Mouse (Mus musculus) intestine, postnatal 0 days (tissue): Measurements from ENCODE around the gene Itk. TPM values are rescaled to one million over a fixed set of nuclear protein-coding genes. Genes with fewer than 3 reads are reported as not detected.
"Not testable (repeated sequence)": the region's sequence is repeated elsewhere in the genome, so short reads cannot be mapped to it uniquely, and the experiment has no call there.

Source experiments
- ATAC-seq: fragments of 200-750 bp; cut with Nextera tagmentation; 2 replicates; pipeline ENCODE4 v1.8.0; 2017; ENCODE audit warnings: mild to moderate bottlenecking, moderate TSS enrichment, moderate library complexity
- H3K27ac ChIP-seq: fragments of 300-500 bp; sonication (generic); 2 replicates; pipeline ENCODE4 v1.5.1; 2014; ENCODE audit warnings: mild to moderate bottlenecking, low read depth, low read length, moderate library complexity
- H3K27me3 ChIP-seq: fragments of 300-500 bp; sonication (generic); replicated peaks from 2 replicates; pipeline ENCODE4 v1.6.1; 2014; ENCODE audit warnings: low read length, mixed read lengths; ENCODE audit not compliant: control insufficient read depth, insufficient read depth
- H3K36me3 ChIP-seq: fragments of 300-500 bp; sonication (generic); 2 replicates; pipeline ENCODE4 v1.6.1; 2014; ENCODE audit warnings: mild to moderate bottlenecking, moderate library complexity; ENCODE audit not compliant: control insufficient read depth, insufficient read depth
- H3K4me1 ChIP-seq: fragments of 300-500 bp; sonication (generic); replicated peaks from 2 replicates; pipeline ENCODE4 v1.6.1; 2014; ENCODE audit warnings: antibody characterized with exemption, low read length, mixed read lengths; ENCODE audit not compliant: control insufficient read depth, insufficient read depth
- H3K4me2 ChIP-seq: fragments of 300-500 bp; sonication (generic); replicated peaks from 2 replicates; pipeline ENCODE4 v1.6.1; 2014; ENCODE audit warnings: low read depth, mild to moderate bottlenecking, moderate library complexity
- H3K4me3 ChIP-seq: fragments of 300-500 bp; sonication (generic); 2 replicates; pipeline ENCODE4 v1.5.1; 2014; ENCODE audit warnings: low read depth, low read length
- H3K9ac ChIP-seq: fragments of 300-500 bp; sonication (generic); 2 replicates; pipeline ENCODE4 v1.6.1; 2014; ENCODE audit warnings: mild to moderate bottlenecking, low read depth, low read length
- H3K9me3 ChIP-seq: fragments of 300-500 bp; sonication (generic); 2 replicates; pipeline ENCODE4 v1.6.1; 2016; ENCODE audit warnings: mixed run types; ENCODE audit not compliant: control insufficient read depth
- CTCF ChIP-seq: sonication (generic); IDR thresholded peaks from 2 replicates; pipeline ENCODE4 v1.5.1; 2016; ENCODE audit warnings: low read depth, mild to moderate bottlenecking, control low read depth, antibody characterized with exemption, moderate library complexity
- WGBS: fragments of 180-500 bp; shearing (Covaris S2); extraction: QIAGEN DNeasy Blood & Tissue Kit; methylation state at CpG from one replicate; pipeline ENCODE4 v1.1.7; 2014; 5-methylcytosine and 5-hydroxymethylcytosine counted together
- polyA plus RNA-seq: library from polyadenylated mRNA; unstranded; fragments of >200 nt; fragmentation: Nextera tagmentation; extraction: Ambion mirVana; gene quantifications from 2 replicates; pipeline ENCODE4 v1.2.1, GENCODE M21; 2015

Itk gene
- polyA plus RNA-seq, result 0.07 and 0.09 TPM in 2 replicates

DNA sequence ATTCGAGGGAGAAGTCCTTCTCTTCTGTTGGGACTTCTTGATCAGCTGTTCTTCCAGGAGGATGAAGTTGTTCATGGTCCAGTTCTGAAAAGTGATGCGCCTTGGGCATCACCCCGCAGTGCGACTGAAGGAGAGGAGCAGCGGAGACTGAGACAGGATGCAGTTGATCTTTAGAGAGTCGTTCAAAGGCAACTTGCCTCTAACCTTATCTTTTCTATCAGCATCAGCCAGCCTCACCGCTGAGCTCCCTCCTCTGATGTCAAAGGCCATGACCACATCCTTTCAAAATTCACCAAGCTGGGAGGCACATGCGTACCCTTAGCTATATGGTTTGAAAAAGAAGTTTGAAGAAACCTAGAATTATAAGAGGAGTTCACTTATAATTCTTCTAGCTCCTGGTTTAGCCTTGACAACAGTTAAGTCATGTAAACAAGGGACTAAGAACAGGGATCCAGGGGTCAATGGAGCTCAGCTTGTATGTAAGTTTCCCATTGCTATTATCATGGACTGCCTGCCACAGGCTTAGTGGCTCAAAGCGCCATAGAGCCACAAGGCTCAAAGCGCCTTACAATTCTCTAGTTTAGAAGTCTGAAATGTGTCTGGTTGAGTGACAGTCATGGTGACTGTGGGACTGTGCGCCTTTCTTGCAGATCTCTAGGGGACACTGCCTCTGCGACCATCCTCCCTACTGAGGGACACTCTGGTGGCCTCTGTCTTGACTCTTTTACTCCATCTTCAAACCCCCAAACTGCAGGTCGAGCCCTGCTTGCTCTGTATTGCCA lies at the start of gene Itk:
Itk (minus strand) TSS at position 180 of the 782 bp plus-strand sequence.
- ATAC-seq, result no peak
- Histone ChIP-seq H3K9me3 (no peaks in the 10 kb centered on the region), H3K4me2 (no peak within 1 kb of the TSS), H3K4me1 (no peaks in the 10 kb centered on the region), H3K27ac (no peak within 1 kb of the TSS), H3K36me3 (no peaks in the 10 kb centered on the region), H3K27me3 (no peaks in the 10 kb centered on the region), H3K4me3 (no peak within 1 kb of the TSS), H3K9ac (no peak within 1 kb of the TSS)
- no peak for TF ChIP-seq CTCF
- WGBS, result 81% methylated on average over 13 of the region's 13 CpGs

DNA sequence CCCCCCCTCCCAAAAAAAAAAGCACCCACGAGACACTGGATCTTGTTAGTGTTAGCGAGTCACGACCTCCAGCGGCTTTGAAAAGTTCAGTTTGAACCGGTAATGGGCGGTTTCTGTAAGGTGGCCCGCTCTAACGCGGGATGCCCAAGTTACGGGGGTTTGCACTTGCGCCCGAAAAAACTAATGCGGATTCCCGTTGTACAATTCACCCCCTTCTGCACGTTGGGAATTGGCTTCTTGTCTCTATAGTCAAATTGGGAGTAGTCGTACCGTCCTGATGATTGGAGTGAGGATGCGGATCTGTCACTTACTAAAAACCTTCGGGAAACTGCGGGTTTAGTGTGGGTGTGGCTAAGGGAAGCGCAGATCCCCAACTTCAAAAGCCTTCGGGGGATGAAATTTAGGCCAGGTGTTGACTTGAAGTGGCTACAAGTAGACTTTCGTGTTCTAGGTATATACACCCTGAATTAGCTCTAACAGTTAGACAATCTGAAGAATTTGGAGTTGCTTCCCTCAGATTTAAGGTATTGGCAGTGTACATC lies 48.2 kb upstream of the Itk start:
- peak overlapping the region; percentile 78 for H3K4me2 ChIP-seq
- WGBS, result 1% methylated on average over 23 of the region's 23 CpGs
- peaks cover 3% of the 10 kb centered on the region; the same call in 1 of the 2 replicates for H3K4me1 ChIP-seq
- no peaks in the 10 kb centered on the region for H3K9me3 ChIP-seq
- no peak for TF ChIP-seq CTCF
- H3K9ac ChIP-seq, result peak overlapping the region; percentile 97
- H3K27ac ChIP-seq, result peak overlapping the region; percentile 96
- ATAC-seq, result peak; percentile 7; the same call in 1 of the 2 replicates
- peaks cover 9% of the 10 kb centered on the region; the same call in 1 of the 2 replicates for H3K36me3 ChIP-seq
- H3K4me3 ChIP-seq, result peak overlapping the region; percentile 100
- H3K27me3 ChIP-seq, result no peaks in the 10 kb centered on the region

DNA sequence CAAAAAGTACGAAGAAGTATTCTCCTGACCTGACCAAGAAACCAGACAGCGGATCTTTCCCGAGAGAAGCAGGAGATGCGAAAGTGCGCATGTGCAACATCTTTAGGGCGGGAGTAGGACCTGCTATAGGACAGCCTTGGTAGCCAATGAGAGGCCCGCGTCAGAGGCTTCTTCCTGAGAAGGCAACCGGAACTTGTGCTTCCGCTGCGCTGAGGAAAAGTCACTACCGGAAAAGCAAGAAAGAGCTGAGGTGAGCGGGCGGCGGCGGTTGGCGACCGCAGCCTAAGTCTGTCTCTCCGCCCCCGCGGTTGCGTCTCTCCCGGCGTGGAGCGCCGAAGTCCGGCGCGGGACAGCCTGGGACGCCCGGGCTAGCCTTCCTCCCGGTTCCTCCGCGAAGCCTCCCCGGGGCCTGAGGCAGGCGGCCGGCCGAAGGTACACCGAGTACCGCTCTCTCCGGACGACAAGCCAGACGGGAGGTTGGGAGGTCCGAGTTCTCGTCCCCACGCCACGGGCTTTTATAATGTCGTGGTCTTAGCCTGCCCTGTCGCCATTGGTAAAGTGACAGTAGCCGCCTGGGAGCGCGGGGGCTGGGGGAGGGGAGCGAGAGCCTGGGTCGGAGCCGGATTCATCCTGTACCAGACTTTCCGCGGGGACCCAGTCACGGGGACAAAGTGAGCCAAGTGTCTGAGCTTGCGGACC lies 47.6 kb upstream of the Itk start, which contains the start of gene Med7:
Med7 (plus strand) TSS at position 166 of the 699 bp plus-strand sequence.
- Histone ChIP-seq H3K27ac (peak within 1 kb of the TSS; percentile 96), H3K36me3 (peaks cover 4% of the 10 kb centered on the region; the same call in 1 of the 2 replicates), H3K4me3 (peak within 1 kb of the TSS; percentile 100), H3K4me1 (peaks cover 3% of the 10 kb centered on the region; the same call in 1 of the 2 replicates), H3K9me3 (no peaks in the 10 kb centered on the region), H3K9ac (peak within 1 kb of the TSS; percentile 97), H3K4me2 (peak within 1 kb of the TSS; percentile 78), H3K27me3 (no peaks in the 10 kb centered on the region)
- TF ChIP-seq CTCF, result no peak
- 0% methylated on average over 58 of the region's 59 CpGs for WGBS
- peak; percentile 100 for ATAC-seq

DNA sequence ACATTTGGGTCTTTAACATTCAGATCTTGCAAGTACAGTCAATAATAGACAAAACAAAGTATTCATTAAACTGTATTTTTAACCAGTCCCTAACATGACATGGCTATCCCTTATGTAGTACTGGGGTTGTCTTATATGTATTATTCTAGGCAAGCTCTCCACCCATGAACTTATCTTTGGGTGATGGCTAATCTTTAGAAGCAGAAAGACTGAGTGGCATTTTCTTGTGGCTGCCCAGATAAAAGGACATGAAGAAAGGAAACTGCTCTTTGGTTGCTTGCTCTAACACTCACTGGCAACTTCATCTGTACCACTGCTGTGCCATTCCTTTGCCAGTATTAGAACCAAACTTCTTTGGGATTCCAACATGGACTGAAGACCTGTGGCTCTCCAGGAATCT lies 46.0 kb upstream of the Itk start:
- Histone ChIP-seq H3K9me3 (no peaks in the 10 kb centered on the region), H3K9ac (no peak overlapping the region), H3K27me3 (no peaks in the 10 kb centered on the region), H3K4me3 (no peak overlapping the region), H3K27ac (no peak overlapping the region), H3K4me1 (peaks cover 3% of the 10 kb centered on the region; the same call in 1 of the 2 replicates), H3K4me2 (no peak overlapping the region), H3K36me3 (no peaks in the 10 kb centered on the region)
- no peak for TF ChIP-seq CTCF
- no peak for ATAC-seq

DNA sequence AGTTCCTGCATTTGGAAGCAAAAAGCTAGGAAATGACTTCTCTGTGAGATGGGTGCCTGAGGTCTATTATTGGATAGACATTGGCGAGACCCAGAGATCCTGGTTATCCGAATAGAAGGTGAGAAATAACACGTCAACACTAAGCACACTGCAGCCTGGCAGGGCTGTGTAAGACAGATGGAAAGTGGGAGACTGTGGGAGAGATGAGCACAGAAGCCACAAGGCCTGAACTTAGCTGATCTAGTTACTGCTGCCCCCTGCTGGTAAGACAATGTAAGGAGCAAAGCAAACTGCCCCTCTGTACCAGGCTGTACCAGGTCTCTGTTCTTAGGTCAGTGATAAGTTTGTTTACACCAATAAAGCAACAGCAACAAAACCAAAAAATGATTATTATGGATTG lies 41.8 kb upstream of the Itk start:
- 23% methylated on average over 3 of the region's 3 CpGs for WGBS
- no peaks in the 10 kb centered on the region for H3K4me1 ChIP-seq
- H3K4me3 ChIP-seq, result no peak overlapping the region
- peak; percentile 67; the same call in 1 of the 2 replicates for ATAC-seq
- TF ChIP-seq CTCF, result peak; percentile 90
- no peaks in the 10 kb centered on the region for H3K9me3 ChIP-seq
- no peak overlapping the region for H3K27ac ChIP-seq
- H3K4me2 ChIP-seq, result no peak overlapping the region
- no peak overlapping the region for H3K9ac ChIP-seq
- no peaks in the 10 kb centered on the region for H3K36me3 ChIP-seq
- no peaks in the 10 kb centered on the region for H3K27me3 ChIP-seq

DNA sequence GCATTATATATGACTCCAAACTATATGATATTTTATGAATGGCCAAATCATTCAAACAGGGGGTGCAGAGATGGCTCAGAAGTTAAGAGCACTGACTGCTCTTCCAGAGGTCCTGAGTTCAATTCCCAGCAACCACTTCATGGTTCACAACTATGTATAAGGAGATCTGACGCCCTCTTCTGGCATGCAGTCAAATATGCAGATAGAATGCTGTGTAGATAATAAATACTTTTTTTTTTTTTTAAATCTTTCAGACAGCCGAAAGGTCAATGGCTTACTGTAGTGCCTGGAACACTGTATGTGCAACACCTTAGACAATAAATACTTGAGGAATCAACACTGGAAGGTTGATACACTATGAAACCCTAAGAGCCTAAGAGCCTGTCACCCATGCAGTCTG lies 40.8 kb upstream of the Itk start:
- ATAC-seq, result no peak
- Histone ChIP-seq H3K27me3 (no peaks in the 10 kb centered on the region), H3K36me3 (no peaks in the 10 kb centered on the region), H3K4me3 (no peak overlapping the region), H3K4me1 (no peaks in the 10 kb centered on the region), H3K27ac (no peak overlapping the region), H3K4me2 (no peak overlapping the region), H3K9ac (no peak overlapping the region), H3K9me3 (no peaks in the 10 kb centered on the region)
- TF ChIP-seq CTCF, result no peak
- whole genome bisulfite sequencing, result 92% methylated on average over 2 of the region's 2 CpGs

DNA sequence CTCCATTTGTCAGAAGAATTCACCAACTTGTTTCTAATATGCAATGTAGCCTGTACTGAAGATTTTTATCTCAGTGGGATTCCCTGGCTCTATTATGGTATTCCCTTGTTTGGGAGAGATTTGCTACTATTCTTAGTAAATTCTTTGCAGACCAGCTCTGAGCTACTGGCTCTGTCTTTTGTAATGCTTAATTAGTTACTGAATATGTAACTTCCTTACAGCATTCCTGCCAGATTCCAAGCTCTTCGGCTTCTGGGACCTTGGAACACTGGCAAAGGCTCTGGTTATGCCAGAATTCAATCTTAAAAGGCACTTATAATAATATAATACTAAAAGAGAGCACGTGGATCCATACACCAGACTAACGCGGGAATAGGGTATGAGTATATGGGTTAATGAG lies 38.8 kb upstream of the Itk start:
- not testable (repeated sequence) for H3K9ac ChIP-seq, H3K36me3 ChIP-seq, H3K4me1 ChIP-seq, H3K4me3 ChIP-seq, H3K9me3 ChIP-seq, H3K27me3 ChIP-seq, ATAC-seq, H3K27ac ChIP-seq, H3K4me2 ChIP-seq
- 47% methylated on average over 4 of the region's 4 CpGs for WGBS
